Mouse (Mus musculus) hindbrain, embryonic 14.5 days (tissue): ENCODE measurements around the gene Nos3. TPM values are rescaled to one million over a fixed set of nuclear protein-coding genes. Genes with fewer than 3 reads are reported as not detected.
"Not testable (repeated sequence)": the region's sequence is repeated elsewhere in the genome, so short reads cannot be mapped to it uniquely, and the experiment has no call there.

ENCODE experiments used
- ATAC-seq: fragments of 200-750 bp; cut with Nextera tagmentation; 2 replicates; pipeline ENCODE4 v1.8.0; 2017; ENCODE audit warnings: moderate number of reproducible peaks, mild to moderate bottlenecking, moderate TSS enrichment, moderate library complexity; ENCODE audit not compliant: low FRiP score
- DNase-seq: peaks from one replicate; pipeline ENCODE4 v3.0.0-alpha.2; 2015; ENCODE audit warnings: low spot score
- H3K27ac ChIP-seq: fragments of 300-500 bp; sonication (generic); 2 replicates; pipeline ENCODE4 v1.5.1; 2014; ENCODE audit warnings: mild to moderate bottlenecking, moderate library complexity
- H3K27me3 ChIP-seq: fragments of 300-500 bp; sonication (generic); 2 replicates; pipeline ENCODE4 v1.6.1; 2014; ENCODE audit warnings: mild to moderate bottlenecking, low read length, mixed read lengths; ENCODE audit not compliant: control insufficient read depth, insufficient read depth
- H3K36me3 ChIP-seq: fragments of 300-500 bp; sonication (generic); replicated peaks from 2 replicates; pipeline ENCODE4 v1.6.1; 2014; ENCODE audit not compliant: control insufficient read depth, insufficient read depth
- H3K4me1 ChIP-seq: fragments of 300-500 bp; sonication (generic); replicated peaks from 2 replicates; pipeline ENCODE4 v1.6.1; 2014; ENCODE audit warnings: antibody characterized with exemption, low read length, mixed read lengths; ENCODE audit not compliant: control insufficient read depth, insufficient read depth
- H3K4me2 ChIP-seq: fragments of 300-500 bp; sonication (generic); replicated peaks from 2 replicates; pipeline ENCODE4 v1.6.1; 2014; ENCODE audit warnings: mild to moderate bottlenecking, moderate library complexity
- H3K4me3 ChIP-seq: fragments of 300-500 bp; sonication (generic); replicated peaks from 2 replicates; pipeline ENCODE4 v1.5.1; 2014; ENCODE audit warnings: mild to moderate bottlenecking, low read length
- H3K9ac ChIP-seq: fragments of 300-500 bp; sonication (generic); 2 replicates; pipeline ENCODE4 v1.6.1; 2014
- H3K9me3 ChIP-seq: fragments of 300-500 bp; sonication (generic); 2 replicates; pipeline ENCODE4 v1.6.1; 2016; ENCODE audit warnings: low read length; ENCODE audit not compliant: control insufficient read depth
- WGBS: fragments of 180-500 bp; shearing (Covaris S2); extraction: QIAGEN DNeasy Blood & Tissue Kit; methylation state at CpG from one replicate; pipeline ENCODE4 v1.1.7; 2014; 5-methylcytosine and 5-hydroxymethylcytosine counted together
- polyA plus RNA-seq: library from polyadenylated mRNA; unstranded; fragments of >200 nt; fragmentation: Nextera tagmentation; extraction: Ambion mirVana; gene quantifications from 2 replicates; pipeline ENCODE4 v1.2.1, GENCODE M21; 2014

The Nos3 gene
- polyA plus RNA-seq, 1 experiment from 2014 or later: 10.6 TPM

DNA sequence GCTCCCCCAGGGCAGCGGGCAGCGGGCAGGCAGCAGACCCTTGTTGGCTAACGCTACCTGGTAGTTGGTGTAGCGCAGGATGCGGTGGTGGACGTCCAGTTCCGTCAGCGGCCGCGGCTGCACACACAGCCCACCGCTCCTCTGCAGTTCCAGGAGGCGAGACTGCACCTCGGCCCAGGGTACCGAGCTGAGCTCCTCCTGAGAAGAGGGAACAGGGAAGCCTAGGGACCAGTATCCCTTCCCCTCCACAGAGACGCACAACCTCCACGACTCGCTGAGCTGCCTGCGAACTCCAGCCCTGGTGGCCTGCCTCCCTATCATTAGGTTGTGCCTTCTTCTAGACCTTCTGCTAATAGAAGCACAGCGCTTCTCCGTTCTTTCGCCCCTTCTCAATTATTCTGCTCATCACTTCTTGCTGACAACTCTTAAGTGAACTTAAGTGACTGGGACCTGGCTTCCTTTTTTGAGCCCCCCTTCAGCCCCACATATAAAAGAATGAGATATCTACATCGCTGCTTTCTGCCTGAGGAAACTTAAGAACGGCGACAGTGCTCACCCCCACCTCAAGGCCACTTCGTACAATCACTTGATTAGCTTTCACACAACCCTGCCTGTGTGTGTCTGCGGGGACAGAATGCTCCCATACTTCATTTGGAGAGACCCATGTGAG lies 23.8 kb downstream of the Nos3 start:
- peaks cover 27% of the 10 kb centered on the region for H3K27me3 ChIP-seq
- H3K4me3 ChIP-seq: peak overlapping the region; percentile 41
- ATAC-seq: no peak
- no peaks in the 10 kb centered on the region for H3K36me3 ChIP-seq
- no peaks in the 10 kb centered on the region for H3K9me3 ChIP-seq
- H3K27ac ChIP-seq: no peak overlapping the region
- H3K4me2 ChIP-seq: peak overlapping the region; percentile 87
- peak overlapping the region; percentile 56 for H3K9ac ChIP-seq
- WGBS: 22% methylated on average over 26 of the region's 26 CpGs
- no peak for DNase-seq
- peaks cover 9% of the 10 kb centered on the region for H3K4me1 ChIP-seq

DNA sequence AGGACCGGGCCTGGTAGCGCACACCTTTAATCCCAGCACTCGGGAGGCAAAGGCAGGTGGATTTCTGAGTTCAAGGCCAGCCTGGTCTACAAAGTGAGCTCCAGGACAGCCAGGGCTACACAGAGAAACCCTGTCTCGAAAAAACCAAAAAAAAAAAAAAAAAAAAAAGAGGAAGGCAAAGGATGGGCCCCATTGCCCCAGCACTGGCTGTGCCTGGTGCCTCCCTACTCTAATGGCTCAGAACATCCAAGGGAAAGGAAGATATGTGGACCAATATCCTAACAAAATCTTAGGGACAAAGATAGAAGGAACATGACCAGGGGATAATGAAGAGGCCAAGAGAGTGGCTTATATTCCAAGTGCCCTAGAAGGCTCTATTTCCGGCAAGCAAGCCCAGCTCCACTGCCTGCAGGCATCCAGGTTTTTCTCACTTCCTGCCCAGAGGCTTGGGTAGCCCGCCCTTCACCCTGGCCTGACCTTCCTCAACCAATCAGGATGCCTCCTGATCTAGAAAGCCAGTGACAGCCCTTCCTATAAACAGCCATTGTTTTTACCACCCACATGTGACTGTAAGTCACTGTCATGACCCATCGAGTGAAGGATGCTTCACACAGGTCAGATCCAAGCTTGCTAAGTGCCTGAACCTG lies 24.5 kb downstream of the Nos3 start:
- Histone ChIP-seq H3K4me2 (no peak overlapping the region), H3K4me1 (peaks cover 9% of the 10 kb centered on the region), H3K36me3 (no peaks in the 10 kb centered on the region), H3K9me3 (no peaks in the 10 kb centered on the region), H3K4me3 (no peak overlapping the region), H3K27me3 (peaks cover 27% of the 10 kb centered on the region), H3K27ac (no peak overlapping the region), H3K9ac (no peak overlapping the region)
- no peak for ATAC-seq
- DNase-seq: no peak
- WGBS: 56% methylated on average over 6 of the region's 7 CpGs

GRCm38 (mm10) chr5:24389658-24390020 lies 25.0 kb downstream of the Nos3 start:
- no peak for ATAC-seq
- Histone ChIP-seq H3K27me3 (peaks cover 27% of the 10 kb centered on the region), H3K36me3 (no peaks in the 10 kb centered on the region), H3K4me3 (no peak overlapping the region), H3K4me1 (peaks cover 9% of the 10 kb centered on the region), H3K4me2 (no peak overlapping the region), H3K27ac (no peak overlapping the region), H3K9me3 (no peaks in the 10 kb centered on the region), H3K9ac (no peak overlapping the region)
- DNase-seq: no peak
- 83% methylated on average over 4 of the region's 4 CpGs for WGBS

GRCm38 (mm10) chr5:24391864-24392263 lies 27.3 kb downstream of the Nos3 start, which contains the start of gene Atg9b:
TSS of gene Atg9b (minus strand) at chr5:24392143.
- H3K4me1 ChIP-seq: peaks cover 16% of the 10 kb centered on the region
- no peak within 1 kb of the TSS for H3K27ac ChIP-seq
- peaks cover 16% of the 10 kb centered on the region for H3K27me3 ChIP-seq
- H3K4me3 ChIP-seq: no peak within 1 kb of the TSS
- H3K4me2 ChIP-seq: no peak within 1 kb of the TSS
- H3K9ac ChIP-seq: no peak within 1 kb of the TSS
- ATAC-seq: no peak
- no peaks in the 10 kb centered on the region for H3K36me3 ChIP-seq
- no peak for DNase-seq
- H3K9me3 ChIP-seq: no peaks in the 10 kb centered on the region
- 82% methylated on average over 7 of the region's 7 CpGs for WGBS

DNA sequence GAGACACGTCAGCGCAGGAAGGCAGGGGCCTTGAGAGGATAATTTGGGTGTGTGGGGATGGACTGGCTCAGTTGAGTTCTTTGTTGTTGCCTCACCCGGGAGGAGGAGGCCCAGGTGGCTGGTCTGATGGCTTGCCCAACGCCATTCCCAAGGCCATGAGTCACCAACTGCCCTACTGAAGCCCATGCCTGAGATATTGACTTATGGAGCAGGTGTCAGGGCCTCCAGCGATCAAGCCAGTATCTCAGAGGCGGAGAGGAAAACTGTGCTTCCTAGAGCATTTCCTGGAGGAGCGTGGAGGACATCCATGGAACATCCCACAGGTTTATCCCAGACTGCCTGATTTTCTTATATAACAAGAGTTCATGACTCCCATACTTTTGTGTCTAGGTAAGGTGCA lies 28.1 kb downstream of the Nos3 start:
- Histone ChIP-seq H3K9ac (no peak overlapping the region), H3K27me3 (peaks cover 11% of the 10 kb centered on the region), H3K4me3 (no peak overlapping the region), H3K27ac (no peak overlapping the region), H3K4me1 (peaks cover 7% of the 10 kb centered on the region), H3K9me3 (no peaks in the 10 kb centered on the region), H3K4me2 (no peak overlapping the region), H3K36me3 (no peaks in the 10 kb centered on the region)
- ATAC-seq: no peak
- 82% methylated on average over 7 of the region's 7 CpGs for WGBS
- no peak for DNase-seq

DNA sequence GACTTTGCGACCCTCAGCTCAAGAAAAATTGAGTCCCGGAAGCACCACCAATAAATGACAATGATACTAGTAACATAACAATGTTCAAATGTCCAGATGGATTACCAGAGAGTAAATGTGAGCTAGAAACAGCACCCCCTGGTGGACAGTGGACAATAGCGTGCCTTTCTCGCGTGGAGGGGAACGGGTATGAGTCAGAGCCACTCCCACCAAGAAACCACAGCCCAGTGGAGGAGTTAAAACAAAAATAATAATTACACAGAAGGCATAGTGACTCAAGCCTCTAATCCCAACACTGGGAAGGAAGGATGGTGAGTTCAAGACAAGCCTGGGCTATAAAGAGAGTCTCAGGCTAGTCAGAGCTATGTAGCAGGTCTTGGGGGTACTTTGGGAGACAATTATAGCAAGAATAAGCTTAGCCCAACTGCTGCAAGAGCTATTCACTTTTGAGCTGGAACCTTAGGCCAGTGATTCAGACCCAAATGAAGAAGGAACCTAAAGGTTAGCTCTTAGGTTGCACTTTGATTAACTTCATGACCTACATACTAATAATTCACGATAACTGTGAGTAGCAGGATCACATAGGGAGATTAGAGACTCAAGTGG lies 28.9 kb downstream of the Nos3 start, which contains the start of gene Abcb8:
Abcb8 (plus strand) TSS at position 272 of the 606 bp plus-strand sequence.
- Histone ChIP-seq H3K27me3 (peaks cover 11% of the 10 kb centered on the region), H3K36me3 (no peaks in the 10 kb centered on the region), H3K4me3 (peak within 1 kb of the TSS; percentile 43), H3K27ac (peak within 1 kb of the TSS; percentile 86), H3K9me3 (no peaks in the 10 kb centered on the region), H3K4me1 (peaks cover 7% of the 10 kb centered on the region; the same call in 1 of the 2 replicates), H3K9ac (peak within 1 kb of the TSS; percentile 54), H3K4me2 (peak within 1 kb of the TSS; percentile 57)
- WGBS: 19% methylated on average over 7 of the region's 7 CpGs
- DNase-seq: peak; percentile 80
- ATAC-seq: no peak

DNA sequence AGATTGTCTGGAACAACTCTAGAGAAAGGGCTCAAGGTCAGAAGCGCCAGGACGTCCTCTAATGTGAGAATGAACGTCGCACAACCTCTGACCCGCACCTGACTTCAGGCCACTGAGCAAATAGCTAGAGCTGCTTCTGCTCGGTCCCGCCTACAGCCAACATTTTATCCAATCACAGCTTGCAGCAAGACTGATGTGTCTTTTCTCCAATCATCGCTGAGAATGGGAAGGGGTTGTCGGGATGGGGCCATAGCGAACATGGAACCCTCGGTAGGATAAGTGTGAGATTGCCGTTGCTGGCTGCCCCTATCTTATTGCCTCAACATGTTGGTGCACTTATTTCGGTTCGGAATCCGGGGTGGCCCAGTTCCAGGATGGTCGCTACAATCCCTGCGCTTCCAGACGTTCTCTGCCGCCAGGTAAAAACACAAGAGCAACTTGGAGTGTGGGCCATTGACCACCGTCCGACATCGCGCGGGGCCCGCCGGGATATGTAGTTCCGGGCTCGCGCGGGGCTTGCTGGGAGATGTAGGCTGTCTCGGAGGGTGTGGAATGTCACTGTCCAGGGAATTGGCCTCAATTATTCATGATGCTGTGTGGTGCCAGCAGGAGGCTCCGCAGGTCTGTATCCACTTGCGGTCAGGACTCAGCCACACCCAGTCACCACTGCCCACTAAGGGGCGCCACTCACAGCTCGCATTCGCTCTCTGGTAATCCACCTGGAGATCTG lies 29.7 kb downstream of the Nos3 start:
- peak overlapping the region; percentile 57 for H3K4me2 ChIP-seq
- DNase-seq (peak; percentile 96), ATAC-seq (peak; percentile 96)
- peak overlapping the region; percentile 54 for H3K9ac ChIP-seq
- H3K36me3 ChIP-seq: no peaks in the 10 kb centered on the region
- 1% methylated on average over 36 of the region's 36 CpGs for WGBS
- H3K4me3 ChIP-seq: peak overlapping the region; percentile 43
- H3K27me3 ChIP-seq: peaks cover 5% of the 10 kb centered on the region; the same call in 1 of the 2 replicates
- H3K27ac ChIP-seq: peak overlapping the region; percentile 86
- H3K9me3 ChIP-seq: no peaks in the 10 kb centered on the region
- peaks cover 7% of the 10 kb centered on the region; the same call in 1 of the 2 replicates for H3K4me1 ChIP-seq

DNA sequence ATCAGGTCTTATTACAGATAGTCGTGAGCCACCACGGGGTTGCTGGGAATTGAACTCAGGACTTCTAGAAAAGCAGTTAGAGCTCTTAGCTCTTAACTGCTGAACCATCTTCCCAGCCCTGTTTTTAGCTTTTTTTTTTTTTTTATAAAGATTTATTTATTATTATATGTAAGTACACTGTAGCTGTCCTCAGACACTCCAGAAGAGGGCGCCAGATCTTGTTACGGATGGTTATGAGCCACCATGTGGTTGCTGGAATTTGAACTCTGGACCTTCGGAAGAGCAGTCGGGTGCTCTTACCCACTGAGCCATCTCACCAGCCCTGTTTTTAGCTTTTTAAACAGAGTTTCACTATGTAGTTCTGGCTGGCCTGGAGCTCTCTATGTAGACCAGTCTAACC lies 31.6 kb downstream of the Nos3 start:
- WGBS: 89% methylated on average over 6 of the region's 6 CpGs
- not testable (repeated sequence) for DNase-seq

DNA sequence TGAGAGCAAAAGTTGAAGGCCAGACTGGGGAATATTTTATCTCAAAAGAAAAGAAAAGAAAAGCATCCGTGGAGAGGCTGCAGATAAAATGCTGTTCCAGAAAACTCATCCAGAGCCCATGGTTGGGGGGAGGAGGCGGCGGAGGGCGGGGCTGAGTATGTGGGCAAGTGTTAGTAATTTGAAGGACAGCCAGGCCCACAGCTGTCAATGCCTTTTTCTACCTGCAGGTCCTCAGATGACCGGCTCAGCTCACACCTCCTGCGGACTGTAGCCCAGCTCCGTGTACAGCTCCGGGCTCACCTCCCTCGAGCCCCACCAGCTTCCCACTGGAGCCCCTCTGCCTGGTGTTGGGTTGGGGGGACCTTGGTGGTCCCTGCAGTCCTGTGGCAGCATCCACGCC lies 35.1 kb downstream of the Nos3 start:
- DNase-seq (no peak), ATAC-seq (no peak)
- Histone ChIP-seq H3K27ac (no peak overlapping the region), H3K4me1 (peaks cover 7% of the 10 kb centered on the region; the same call in 1 of the 2 replicates), H3K36me3 (peaks cover 35% of the 10 kb centered on the region), H3K4me3 (no peak overlapping the region), H3K9ac (no peak overlapping the region), H3K27me3 (no peaks in the 10 kb centered on the region), H3K9me3 (no peaks in the 10 kb centered on the region), H3K4me2 (no peak overlapping the region)
- 90% methylated on average over 10 of the region's 10 CpGs for WGBS

More for the DNA sequence above, 31.6 kb downstream of the Nos3 start:
- not testable (repeated sequence) for H3K4me1 ChIP-seq, H3K27ac ChIP-seq, H3K9ac ChIP-seq, H3K4me3 ChIP-seq, ATAC-seq, H3K27me3 ChIP-seq, H3K4me2 ChIP-seq, H3K9me3 ChIP-seq
- peaks cover 11% of the 10 kb centered on the region; the same call in 1 of the 2 replicates for H3K36me3 ChIP-seq
